Mouse (Mus musculus): ENCODE measurements around the gene Mcm2. TPM values are rescaled to one million over a fixed set of nuclear protein-coding genes. Genes with fewer than 3 reads are reported as not detected.

The Mcm2 gene
- polyA plus RNA-seq, 1 experiment from 2014 or later, result 59.3 TPM

- no peak for TF ChIP-seq CTCF (IDR thresholded peaks at IDR 0.05; ENCODE audit: low read depth)
- no peaks in the 10 kb centered on the region for H3K36me3 ChIP-seq (ENCODE audit: insufficient read depth, low read length)
- 88% methylated on average over 7 of the region's 7 CpGs for WGBS
- H3K4me2 ChIP-seq (ENCODE audit: low read length), result no peak overlapping the region
- no peak overlapping the region for H3K27ac ChIP-seq
- no peak overlapping the region for H3K4me3 ChIP-seq (replicated peaks; ENCODE audit: low read depth, low read length)
- H3K27me3 ChIP-seq (ENCODE audit: insufficient read depth, low read length), result no peaks in the 10 kb centered on the region
- no peak overlapping the region for H3K9ac ChIP-seq (ENCODE audit: low read depth, low read length)
- no peak for ATAC-seq (replicated peaks; ENCODE audit: low FRiP score, low read depth)
- no peaks in the 10 kb centered on the region for H3K9me3 ChIP-seq (replicated peaks; ENCODE audit: low read length)
- peaks cover 8% of the 10 kb centered on the region for H3K4me1 ChIP-seq (replicated peaks; ENCODE audit: insufficient read depth, low read length)
- DNase-seq (ENCODE audit: low spot score), result no peak
Observed at GRCm38 (mm10) chr6:88844901-88845565, 53.5 kb downstream of the Mcm2 start.

- no peak overlapping the region for H3K4me2 ChIP-seq (ENCODE audit: low read length)
- H3K27me3 ChIP-seq (ENCODE audit: insufficient read depth, low read length), result no peaks in the 10 kb centered on the region
- no peak overlapping the region for H3K9ac ChIP-seq (ENCODE audit: low read depth, low read length)
- no peak overlapping the region for H3K4me3 ChIP-seq (replicated peaks; ENCODE audit: low read depth, low read length)
- DNase-seq (ENCODE audit: low spot score) (no peak), ATAC-seq (replicated peaks; ENCODE audit: low FRiP score, low read depth) (no peak)
- TF ChIP-seq CTCF (IDR thresholded peaks at IDR 0.05; ENCODE audit: low read depth), result no peak
- no peaks in the 10 kb centered on the region for H3K9me3 ChIP-seq (replicated peaks; ENCODE audit: low read length)
- 84% methylated on average over 9 of the region's 9 CpGs for WGBS
- peaks cover 8% of the 10 kb centered on the region for H3K4me1 ChIP-seq (replicated peaks; ENCODE audit: insufficient read depth, low read length)
- H3K36me3 ChIP-seq (ENCODE audit: insufficient read depth, low read length), result peaks cover 4% of the 10 kb centered on the region
- H3K27ac ChIP-seq, result no peak overlapping the region
Observed at GRCm38 (mm10) chr6:88843781-88844725, 54.5 kb downstream of the Mcm2 start.

GRCm38 (mm10) chr6:88843241-88843640 is 55.3 kb downstream of the Mcm2 start:
- DNase-seq (ENCODE audit: low spot score) (no peak), ATAC-seq (replicated peaks; ENCODE audit: low FRiP score, low read depth) (no peak)
- TF ChIP-seq CTCF (IDR thresholded peaks at IDR 0.05; ENCODE audit: low read depth), result no peak
- Histone ChIP-seq H3K4me1 (replicated peaks; ENCODE audit: insufficient read depth, low read length) (peaks cover 8% of the 10 kb centered on the region), H3K9me3 (replicated peaks; ENCODE audit: low read length) (no peaks in the 10 kb centered on the region), H3K9ac (ENCODE audit: low read depth, low read length) (no peak overlapping the region), H3K27me3 (ENCODE audit: insufficient read depth, low read length) (no peaks in the 10 kb centered on the region), H3K36me3 (ENCODE audit: insufficient read depth, low read length) (peaks cover 12% of the 10 kb centered on the region), H3K4me3 (replicated peaks; ENCODE audit: low read depth, low read length) (no peak overlapping the region; the same call in 1 of the 2 replicates), H3K4me2 (ENCODE audit: low read length) (peak overlapping the region; percentile 95), H3K27ac (no peak overlapping the region)
- 73% methylated on average over 7 of the region's 7 CpGs for WGBS

- H3K9ac ChIP-seq (ENCODE audit: low read depth, low read length), result peak overlapping the region; percentile 82
- no peaks in the 10 kb centered on the region for H3K27me3 ChIP-seq (ENCODE audit: insufficient read depth, low read length)
- peak; percentile 0; the same call in 1 of the 2 replicates for ATAC-seq (replicated peaks; ENCODE audit: low FRiP score, low read depth)
- H3K4me2 ChIP-seq (ENCODE audit: low read length), result peak overlapping the region; percentile 95
- 0 out of 2 replicates have a peak, but pooled peaks have one; percentile 1 for TF ChIP-seq CTCF (IDR thresholded peaks at IDR 0.05; ENCODE audit: low read depth)
- H3K4me3 ChIP-seq (replicated peaks; ENCODE audit: low read depth, low read length), result peak overlapping the region; percentile 69
- H3K27ac ChIP-seq, result peak overlapping the region; percentile 93
- under 1% methylated on average over 32 of the region's 32 CpGs for WGBS
- H3K4me1 ChIP-seq (replicated peaks; ENCODE audit: insufficient read depth, low read length), result peaks cover 8% of the 10 kb centered on the region
- no peaks in the 10 kb centered on the region for H3K9me3 ChIP-seq (replicated peaks; ENCODE audit: low read length)
- peak; percentile 31 for DNase-seq (ENCODE audit: low spot score)
- peaks cover 17% of the 10 kb centered on the region for H3K36me3 ChIP-seq (ENCODE audit: insufficient read depth, low read length)
Observed at GRCm38 (mm10) chr6:88842731-88843151, 55.8 kb downstream of the Mcm2 start.

GRCm38 (mm10) chr6:88841781-88842689 is 56.5 kb downstream of the Mcm2 start, which contains the start of gene Abtb1:
Abtb1 (minus strand) TSS chr6:88841984.
- peak; percentile 96 for ATAC-seq (replicated peaks; ENCODE audit: low FRiP score, low read depth)
- peak within 1 kb of the TSS; percentile 69 for H3K4me3 ChIP-seq (replicated peaks; ENCODE audit: low read depth, low read length)

More at GRCm38 (mm10) chr6:88841781-88842689, 56.5 kb downstream of the Mcm2 start, which contains the start of gene Abtb1:
- peak; percentile 100 for DNase-seq (ENCODE audit: low spot score)
- peak within 1 kb of the TSS; percentile 93 for H3K27ac ChIP-seq
- H3K9me3 ChIP-seq (replicated peaks; ENCODE audit: low read length), result no peaks in the 10 kb centered on the region
- H3K4me2 ChIP-seq (ENCODE audit: low read length), result peak within 1 kb of the TSS; percentile 95
- H3K27me3 ChIP-seq (ENCODE audit: insufficient read depth, low read length), result no peaks in the 10 kb centered on the region
- H3K4me1 ChIP-seq (replicated peaks; ENCODE audit: insufficient read depth, low read length), result peaks cover 8% of the 10 kb centered on the region
- under 1% methylated on average over 72 of the region's 72 CpGs for WGBS
- peak; percentile 66 for TF ChIP-seq CTCF (IDR thresholded peaks at IDR 0.05; ENCODE audit: low read depth)
- H3K36me3 ChIP-seq (ENCODE audit: insufficient read depth, low read length), result peaks cover 24% of the 10 kb centered on the region
- H3K9ac ChIP-seq (ENCODE audit: low read depth, low read length), result peak within 1 kb of the TSS; percentile 82
